Mouse (Mus musculus) frontal cortex, adult (tissue): ENCODE data around the gene Fbxo9.
"Not testable (repeated sequence)": the region's sequence is repeated elsewhere in the genome, so short reads cannot be mapped to it uniquely, and the experiment has no call there.

Source experiments
- ATAC-seq: cut with Nextera tagmentation; 2 replicates; pipeline ENCODE4 v1.9.2; 2017; ENCODE audit warnings: mild to moderate bottlenecking, moderate library complexity, mixed read lengths; ENCODE audit not compliant: low TSS enrichment

Gene Fbxo9

GRCm38 (mm10) chr9:78107912-78108795, 711 bp downstream of the Fbxo9 start:
- ATAC-seq: peak; percentile 55

GRCm38 (mm10) chr9:78107582-78107911, 1.3 kb downstream of the Fbxo9 start:
- ATAC-seq: no peak

GRCm38 (mm10) chr9:78106821-78107220, 2.0 kb downstream of the Fbxo9 start:
- ATAC-seq: no peak

GRCm38 (mm10) chr9:78105501-78105932, 3.3 kb downstream of the Fbxo9 start:
- no peak for ATAC-seq

GRCm38 (mm10) chr9:78104973-78105372, 3.9 kb downstream of the Fbxo9 start:
- ATAC-seq: no peak

- ATAC-seq: no peak
Observed at GRCm38 (mm10) chr9:78103965-78104560, 4.8 kb downstream of the Fbxo9 start.

GRCm38 (mm10) chr9:78101431-78101830, 7.4 kb downstream of the Fbxo9 start:
- no peak for ATAC-seq

GRCm38 (mm10) chr9:78100956-78101355, 7.9 kb downstream of the Fbxo9 start:
- ATAC-seq: no peak

DNA sequence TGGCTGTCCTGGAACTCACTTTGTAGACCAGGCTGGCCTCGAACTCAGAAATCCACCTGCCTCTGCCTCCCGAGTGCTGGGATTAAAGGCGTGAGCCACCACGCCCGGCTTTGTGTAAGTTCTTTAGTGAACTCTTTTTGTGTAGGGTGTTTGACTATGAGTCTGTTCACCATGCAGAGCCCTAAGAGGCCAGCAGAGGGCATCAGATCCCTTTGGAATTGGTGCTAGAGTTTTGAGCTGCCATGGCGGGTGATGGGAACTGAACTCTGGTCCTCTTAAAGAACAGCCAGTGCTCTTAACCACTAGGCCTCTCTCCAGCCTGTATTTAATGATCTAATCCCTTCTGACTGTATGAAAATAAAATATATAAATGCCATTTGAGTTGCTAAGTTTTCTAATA, 12.5 kb downstream of the Fbxo9 start:
- no peak for ATAC-seq

DNA sequence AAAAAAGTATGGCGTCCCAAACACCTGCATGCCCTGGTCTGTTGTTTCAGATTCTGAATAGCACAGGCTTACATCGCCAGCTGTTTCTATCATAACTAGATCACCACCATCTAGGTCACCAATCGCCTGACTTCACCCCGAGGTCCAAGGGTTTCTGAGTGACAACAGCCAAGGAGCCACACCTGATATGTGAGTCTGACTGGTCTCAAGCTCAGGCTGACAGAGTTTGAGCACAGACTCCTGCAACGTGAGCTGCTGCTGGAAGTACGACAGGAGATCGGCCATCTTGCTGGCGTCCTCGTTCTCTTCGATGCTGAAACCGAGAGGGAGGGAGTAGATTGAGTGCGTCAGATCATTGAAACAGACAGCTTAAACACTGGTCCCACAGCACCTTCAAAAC, 13.2 kb downstream of the Fbxo9 start:
- ATAC-seq: no peak

DNA sequence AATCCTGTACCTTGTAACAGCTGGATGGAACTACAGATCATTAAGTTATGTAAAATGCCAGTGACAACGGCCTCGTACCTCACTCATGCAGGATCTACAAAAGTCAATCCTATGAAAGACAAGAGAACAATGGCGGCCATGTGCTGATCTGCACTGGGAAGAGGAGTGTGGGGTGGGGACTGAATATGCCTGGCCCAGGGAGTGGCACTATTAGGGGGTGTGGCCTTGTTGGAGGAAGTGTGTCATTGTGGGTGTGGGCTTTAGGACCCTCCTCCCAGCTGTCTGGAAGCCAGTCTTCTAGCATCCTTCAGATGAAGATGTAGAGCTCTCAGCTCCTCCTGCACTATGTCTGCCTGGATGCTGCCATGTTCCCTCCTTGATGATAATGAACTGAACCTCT, 18.3 kb downstream of the Fbxo9 start:
- ATAC-seq: no peak

GRCm38 (mm10) chr9:78089906-78090305, 19.0 kb downstream of the Fbxo9 start:
- ATAC-seq: no peak

- peak; percentile 68 for ATAC-seq
Observed at GRCm38 (mm10) chr9:78088971-78089370, 19.9 kb downstream of the Fbxo9 start.

GRCm38 (mm10) chr9:78088521-78088920, 20.3 kb downstream of the Fbxo9 start:
- ATAC-seq: peak; percentile 17; the same call in 1 of the 2 replicates

DNA sequence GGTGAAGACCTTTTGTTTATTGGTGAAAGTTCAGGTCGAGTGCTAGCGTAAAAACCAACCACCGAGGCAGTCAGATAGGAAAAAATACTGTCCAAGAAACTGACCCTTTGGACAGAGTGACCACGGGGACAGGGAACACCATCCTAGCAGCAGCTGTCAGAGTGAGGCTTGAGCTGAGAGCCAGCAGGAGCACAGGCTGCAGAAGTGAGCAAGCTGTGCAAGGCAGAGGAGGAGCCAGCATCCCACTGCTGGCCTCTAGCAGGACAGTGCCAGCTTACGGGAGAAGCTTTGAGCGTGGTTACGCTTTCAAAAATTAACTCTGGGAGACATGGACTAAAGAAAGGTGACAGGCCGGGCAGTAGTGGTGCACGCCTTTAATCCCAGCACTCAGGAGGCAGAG, 21.1 kb downstream of the Fbxo9 start:
- ATAC-seq: no peak

- no peak for ATAC-seq
Observed at GRCm38 (mm10) chr9:78085722-78086287, 23.1 kb downstream of the Fbxo9 start.

GRCm38 (mm10) chr9:78084341-78084740, 24.5 kb downstream of the Fbxo9 start:
- no peak for ATAC-seq

DNA sequence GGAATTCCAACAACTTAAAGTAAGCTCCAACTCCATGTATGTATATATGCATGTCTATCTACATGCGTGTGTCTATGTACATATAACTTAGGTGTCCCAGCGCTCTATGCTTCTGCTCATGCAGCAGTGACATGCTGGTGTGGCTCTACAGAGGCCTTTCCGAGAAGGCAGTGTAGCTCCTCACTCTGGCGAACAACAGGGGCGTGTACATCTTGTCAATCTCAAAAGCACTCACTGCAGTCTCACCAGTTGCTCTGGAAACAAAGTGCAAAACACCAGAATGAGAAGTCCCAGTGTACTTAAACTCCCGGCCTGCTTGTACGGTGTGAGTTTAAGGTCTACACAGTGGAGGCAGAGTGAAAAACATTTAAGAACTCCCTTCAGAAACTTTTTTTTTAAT, 27.0 kb downstream of the Fbxo9 start:
- ATAC-seq: no peak

DNA sequence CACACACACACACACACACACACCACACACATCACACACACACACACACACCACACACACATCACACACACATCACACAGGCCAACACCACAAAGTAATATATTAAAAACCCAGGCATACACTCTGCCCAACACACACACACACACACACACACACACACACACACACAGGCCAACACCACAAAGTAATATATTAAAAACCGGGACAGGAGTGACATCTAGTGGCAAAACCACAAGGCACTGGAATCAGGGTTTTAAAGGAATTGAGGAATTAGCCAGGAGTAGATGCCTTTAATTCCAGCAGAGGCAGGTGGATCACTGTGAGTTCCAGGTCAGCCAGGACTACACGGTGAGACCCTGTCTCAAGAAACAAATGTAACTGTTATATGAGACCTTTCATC, 30.6 kb downstream of the Fbxo9 start:
- peak; percentile 74; the same call in 1 of the 2 replicates for ATAC-seq

- ATAC-seq: no peak
Observed at GRCm38 (mm10) chr9:78075256-78075655, 33.6 kb downstream of the Fbxo9 start.

DNA sequence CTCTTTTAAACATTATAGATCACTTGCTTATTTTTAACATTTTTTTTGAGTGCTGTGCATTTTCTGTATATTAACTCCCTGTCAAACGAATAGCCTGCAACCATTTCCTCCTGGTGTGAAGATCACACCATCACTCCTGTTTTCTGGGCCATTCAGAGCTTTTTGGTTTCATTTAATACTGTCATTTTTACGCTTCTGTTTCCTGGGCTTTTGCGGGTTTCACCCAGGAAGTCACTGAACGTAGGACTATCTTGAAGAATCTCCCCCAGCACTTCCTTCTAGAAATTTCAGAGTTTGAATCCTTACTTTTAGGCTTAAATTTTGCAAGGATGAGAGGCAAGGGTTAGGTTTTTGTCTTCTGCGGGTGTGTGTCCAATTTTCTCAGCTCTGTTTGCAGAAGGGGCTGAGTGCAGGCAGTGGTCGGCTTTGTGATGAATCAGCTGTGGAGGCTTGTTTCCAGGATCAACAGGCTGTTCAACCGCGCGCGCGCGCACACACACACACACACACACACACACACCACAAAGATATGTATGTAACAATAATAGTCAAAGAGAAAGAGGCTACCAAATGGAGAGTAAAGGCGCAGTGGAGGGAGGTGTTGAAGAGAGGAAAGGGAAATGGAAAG, 35.0 kb downstream of the Fbxo9 start:
- no peak for ATAC-seq

- not testable (repeated sequence) for ATAC-seq
Observed at GRCm38 (mm10) chr9:78073291-78073690, 35.6 kb downstream of the Fbxo9 start.

GRCm38 (mm10) chr9:78071626-78072025, 37.2 kb downstream of the Fbxo9 start:
- no peak for ATAC-seq
